Mouse (Mus musculus) frontal cortex, postnatal 14 days (tissue): ENCODE measurements at regions not wholly inside any gene's neighbourhood (a gene's known extent, or its start where the extent isn't known, plus 50 kb on each side); places are given as distances from the start of the nearest gene placed in this dataset.

Experiments used
- DNase-seq, 2 experiments: peaks; one replicate each; pipeline ENCODE4 v3.0.0; 2022; ENCODE audit warnings: low spot score in 2 of 2

GRCm38 (mm10) chr13:48171309-48171953, 89.6 kb upstream of the Id4 start:
- DNase-seq: no peak

GRCm38 (mm10) chr13:48171994-48172393, 89.0 kb upstream of the Id4 start:
- DNase-seq: no peak

- no peak for DNase-seq
These were observed 68.6 kb upstream of the Id4 start for GRCm38 (mm10) chr13:48192476-48192875.

GRCm38 (mm10) chr13:48193942-48194341, 67.1 kb upstream of the Id4 start:
- no peak for DNase-seq

GRCm38 (mm10) chr13:48207824-48208223, 53.2 kb upstream of the Id4 start:
- DNase-seq: no peak
